Mouse (Mus musculus) cerebellum, postnatal 14 days (tissue): ENCODE results near the gene Acot6.

Experiments
- DNase-seq, 2 experiments: peaks; one replicate each; pipeline ENCODE4 v3.0.0; 2021; ENCODE audit warnings: mixed read lengths in 2 of 2

The Acot6 gene

DNA sequence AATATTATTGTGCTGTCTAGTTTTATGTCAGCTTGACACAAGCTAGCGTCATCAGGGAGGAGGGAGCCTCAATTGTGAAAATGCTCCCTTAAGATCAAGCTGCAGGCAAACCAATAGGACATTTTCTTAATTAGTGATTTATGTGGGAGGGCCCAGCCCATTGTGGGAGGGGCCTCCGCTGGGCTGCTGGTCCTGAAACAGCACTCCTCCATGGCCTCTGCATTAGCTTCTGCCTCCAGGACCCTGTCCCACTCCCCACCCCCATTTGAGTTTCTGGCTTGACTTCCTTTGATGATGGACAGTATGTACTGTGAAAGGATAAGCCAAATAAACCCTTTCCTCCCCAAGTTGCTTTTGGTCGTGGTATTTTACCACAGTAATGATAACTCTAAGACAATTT lies 6.6 kb downstream of the Acot6 start:
- no peak for DNase-seq

GRCm38 (mm10) chr12:84107692-84108091 lies 7.2 kb downstream of the Acot6 start:
- DNase-seq, result no peak

GRCm38 (mm10) chr12:84109924-84110323 lies 9.5 kb downstream of the Acot6 start:
- no peak for DNase-seq

DNA sequence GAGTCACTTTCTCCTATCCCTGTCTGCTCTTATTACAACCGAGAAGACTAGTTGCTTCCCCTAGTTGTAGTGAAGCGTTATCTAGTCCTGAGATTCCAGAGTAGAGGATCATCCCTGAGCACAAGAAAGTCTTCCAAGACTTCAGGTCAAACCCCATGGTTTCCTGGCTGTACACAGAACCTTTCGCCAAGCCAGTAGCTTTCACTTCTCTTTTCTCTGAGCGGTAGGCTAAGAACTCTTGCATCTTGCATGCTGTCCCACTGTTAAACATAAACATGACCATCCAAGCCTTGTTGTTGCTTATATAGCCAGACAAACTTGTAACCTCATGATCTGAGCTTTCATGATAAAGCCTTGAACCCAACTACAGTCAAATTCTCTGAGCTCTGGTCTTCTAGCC lies 10.4 kb downstream of the Acot6 start:
- DNase-seq, result no peak

- DNase-seq, result no peak
Observed at GRCm38 (mm10) chr12:84113676-84114075, 13.2 kb downstream of the Acot6 start.

GRCm38 (mm10) chr12:84114153-84114994 lies 13.9 kb downstream of the Acot6 start, which contains the start of gene Dnal1:
Gene Dnal1 (plus strand): TSS chr12:84114366.
- DNase-seq, result peak; percentile 92

DNA sequence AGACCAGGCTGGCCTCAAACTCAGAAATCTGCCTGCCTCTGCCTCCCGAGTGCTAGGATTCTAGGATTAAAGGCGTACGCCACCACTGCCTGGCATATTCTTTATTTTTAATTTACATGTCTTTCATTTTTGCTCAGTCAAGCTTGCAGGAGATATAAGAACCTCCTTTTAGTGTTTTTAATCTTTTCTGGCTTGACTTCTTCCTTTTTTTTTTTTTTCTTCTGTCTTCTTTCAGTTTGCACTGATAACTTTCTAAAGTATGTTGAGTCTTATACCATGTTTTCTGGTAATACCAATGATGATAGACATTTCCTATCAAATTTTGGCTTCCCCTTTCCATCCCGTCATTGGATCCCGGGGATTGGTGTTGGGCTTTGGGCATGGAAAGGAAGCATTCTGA lies 19.1 kb downstream of the Acot6 start:
- no peak for DNase-seq

GRCm38 (mm10) chr12:84125892-84126291 lies 25.4 kb downstream of the Acot6 start:
- no peak for DNase-seq

DNA sequence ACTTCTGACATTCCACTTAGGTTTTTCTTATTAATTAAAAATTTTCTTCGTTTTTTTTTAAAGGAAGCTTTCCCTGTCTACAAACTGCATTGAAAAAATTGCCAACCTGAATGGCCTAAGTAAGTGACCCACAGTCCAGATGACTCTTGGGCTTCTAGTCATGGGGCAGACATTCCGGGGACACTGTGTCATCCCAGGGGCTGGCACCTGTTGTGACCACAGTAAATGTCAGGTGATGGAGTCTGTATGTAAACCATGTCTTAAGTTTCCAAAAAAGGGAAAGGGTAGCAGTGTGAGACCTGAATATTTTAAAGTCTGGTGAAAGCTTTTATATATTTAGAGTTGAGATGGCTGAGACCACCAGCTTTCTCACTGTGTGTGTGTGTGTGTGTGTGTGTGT lies 26.4 kb downstream of the Acot6 start:
- no peak for DNase-seq

GRCm38 (mm10) chr12:84128576-84128975 lies 28.1 kb downstream of the Acot6 start:
- no peak for DNase-seq

- no peak for DNase-seq
Observed at GRCm38 (mm10) chr12:84129931-84130330, 29.5 kb downstream of the Acot6 start.

DNA sequence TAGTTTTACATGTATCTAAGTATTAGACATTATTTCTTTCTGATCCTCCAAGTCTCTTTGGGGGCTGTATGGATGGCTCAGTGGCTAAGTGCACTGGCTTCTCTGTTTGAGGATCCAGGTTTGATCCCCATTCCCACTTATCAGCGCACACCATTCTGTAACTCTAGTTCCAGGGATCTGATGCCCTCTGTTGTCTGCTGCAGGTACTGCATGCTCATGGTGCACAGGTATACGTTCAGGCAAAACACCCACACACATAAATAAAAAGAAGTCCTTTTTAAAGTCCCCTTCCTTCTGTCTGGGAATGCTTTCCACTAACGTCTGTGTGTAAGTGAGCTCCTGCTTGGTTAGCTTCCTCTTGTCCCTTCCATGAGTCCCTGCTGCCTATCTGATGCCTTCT lies 31.8 kb downstream of the Acot6 start:
- DNase-seq, result peak in 1 of 2 experiments; percentile 58

- DNase-seq, result no peak
Observed at GRCm38 (mm10) chr12:84137131-84137530, 36.7 kb downstream of the Acot6 start.

DNA sequence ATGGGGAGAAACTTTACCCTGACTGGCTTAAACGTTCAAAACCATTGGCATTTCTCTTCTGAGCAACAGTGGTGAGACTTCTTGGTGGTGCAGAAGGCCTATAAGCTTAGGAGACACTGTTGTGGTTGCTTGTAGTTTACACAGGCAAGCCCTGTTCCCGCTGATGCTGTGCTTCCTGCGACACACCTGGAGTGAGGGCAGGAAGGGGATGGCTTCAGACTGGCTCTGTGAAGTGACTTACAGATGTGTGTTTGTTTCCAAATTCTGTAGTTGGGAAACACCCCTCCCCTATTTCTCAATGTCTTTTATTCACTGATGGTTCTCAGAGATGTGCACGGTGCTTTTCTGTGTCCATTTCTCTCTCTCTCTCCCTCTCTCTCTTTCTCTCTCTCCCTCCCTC lies 39.7 kb downstream of the Acot6 start:
- no peak for DNase-seq

- no peak for DNase-seq
Observed at GRCm38 (mm10) chr12:84141271-84141670, 40.8 kb downstream of the Acot6 start.

GRCm38 (mm10) chr12:84142281-84143050 lies 42.0 kb downstream of the Acot6 start:
- no peak for DNase-seq

DNA sequence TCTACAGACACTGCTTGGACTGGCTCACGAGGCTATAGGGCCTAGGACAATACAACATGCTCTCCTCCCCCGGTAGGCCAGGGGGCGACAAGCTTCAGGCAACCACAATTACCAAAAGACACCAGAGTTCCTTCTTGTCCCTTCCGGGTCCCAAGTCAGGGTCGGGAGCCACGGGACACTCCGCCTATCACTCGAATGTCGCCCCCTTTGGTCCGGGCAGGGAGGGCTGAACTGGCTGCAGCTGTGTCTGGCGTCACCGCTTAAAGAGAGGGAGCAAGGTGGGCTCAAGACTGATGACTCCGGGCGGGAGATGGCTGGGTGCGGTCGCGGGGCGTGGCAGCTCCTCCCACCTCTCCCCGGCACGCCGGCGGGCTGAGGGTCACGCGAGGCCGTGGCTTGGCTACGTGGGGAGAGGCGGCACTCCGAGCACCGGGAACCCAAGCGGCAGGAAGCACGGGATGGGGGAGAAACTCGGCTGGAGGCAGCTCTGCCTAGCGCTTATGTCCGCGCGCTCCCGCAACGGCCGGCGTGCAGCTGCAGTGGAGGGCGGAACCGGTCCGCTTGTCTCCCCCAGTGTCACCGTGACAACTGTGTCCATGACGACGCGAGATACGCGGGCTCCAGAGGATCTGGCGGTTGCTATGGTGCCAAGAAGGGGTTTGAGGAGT lies 47.6 kb downstream of the Acot6 start, which contains the start of gene Pnma1:
Pnma1 (minus strand) TSS at position 536 of the 668 bp plus-strand sequence.
- peak; percentile 77 to 80 for DNase-seq

- DNase-seq, result no peak
Observed at GRCm38 (mm10) chr12:84148622-84149012, 48.2 kb downstream of the Acot6 start.

DNA sequence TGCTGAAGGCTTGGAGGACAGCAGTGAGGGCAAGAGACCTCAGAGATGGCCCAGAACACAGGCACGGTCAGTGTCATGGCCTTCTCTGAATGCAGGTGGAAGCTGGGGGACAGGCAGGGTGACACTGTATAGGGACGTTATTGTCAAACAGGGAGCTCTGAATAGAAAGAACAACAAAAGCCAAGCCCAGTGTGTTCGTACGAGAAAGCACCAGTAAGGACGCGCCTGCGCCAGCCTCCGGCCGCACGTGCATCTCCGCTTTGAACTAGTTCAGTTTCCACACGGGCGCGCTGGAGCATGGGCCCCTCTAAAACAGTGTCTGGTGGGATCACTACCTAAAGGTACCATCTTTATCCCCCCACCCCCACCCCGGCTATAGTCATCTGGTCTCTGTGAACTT lies 49.5 kb downstream of the Acot6 start:
- DNase-seq, result no peak

GRCm38 (mm10) chr12:84150976-84151375 lies 50.5 kb downstream of the Acot6 start:
- DNase-seq, result no peak

DNA sequence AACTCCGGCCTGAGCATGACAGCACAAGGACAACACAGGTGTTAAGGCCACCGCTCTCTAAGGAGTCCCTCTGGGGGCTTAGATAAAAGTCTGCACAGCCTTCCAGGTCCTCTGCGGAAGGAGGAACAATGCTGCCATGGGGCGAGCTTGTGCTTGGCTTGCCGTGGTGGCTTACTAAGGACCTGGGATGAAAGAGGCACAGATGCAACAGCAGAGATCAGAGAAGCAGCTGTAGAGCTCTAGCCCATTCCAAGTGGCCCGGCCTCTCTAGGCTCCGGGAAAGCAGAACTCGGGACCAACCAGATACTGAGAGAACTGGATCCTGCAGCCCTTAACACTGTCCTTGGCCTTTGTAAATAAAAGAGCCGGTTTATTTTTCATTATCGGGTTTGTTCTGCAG lies 51.5 kb downstream of the Acot6 start:
- no peak for DNase-seq

DNA sequence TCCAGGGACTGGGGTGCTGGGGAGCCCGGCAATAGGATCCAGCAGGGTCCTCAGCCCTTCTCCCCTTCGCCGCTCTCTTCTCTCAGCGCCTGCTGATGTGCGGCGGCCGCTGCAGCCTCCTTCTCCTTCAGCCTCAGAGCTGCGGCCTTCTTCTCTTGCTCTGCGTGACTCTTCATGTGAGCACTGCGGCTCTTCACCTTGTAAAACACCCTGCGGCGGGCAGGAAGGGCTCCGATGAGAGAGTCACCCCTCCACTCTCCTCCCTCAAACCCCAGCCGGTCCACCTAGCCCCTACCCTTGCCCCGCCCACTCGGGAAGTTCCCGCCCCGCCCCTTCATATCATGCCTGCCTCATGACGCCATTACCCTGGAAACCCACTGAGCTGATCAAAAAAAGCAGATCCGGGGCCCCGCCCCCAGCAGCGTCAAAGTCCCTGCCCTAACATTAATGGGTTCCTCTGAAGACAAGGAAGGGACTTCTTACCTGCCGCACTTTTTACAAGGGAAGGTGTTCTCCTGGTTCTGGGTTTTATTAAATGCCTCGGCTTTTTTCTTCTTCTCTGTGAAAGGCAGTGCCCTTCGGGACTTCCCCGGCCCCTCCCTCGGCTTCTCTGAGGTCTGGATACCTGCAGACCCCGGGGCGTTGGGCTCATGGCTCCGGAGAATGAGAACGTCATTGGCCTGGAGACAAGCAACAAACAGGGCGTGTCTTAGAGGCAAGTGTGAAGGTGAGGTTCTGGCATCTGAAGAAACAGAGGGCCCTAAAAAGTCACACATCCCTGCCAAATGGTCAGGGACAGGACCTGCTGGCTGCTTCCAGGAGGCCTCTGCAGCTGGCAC lies 52.1 kb downstream of the Acot6 start:
- DNase-seq, result no peak
